Mouse (Mus musculus) midbrain, embryonic 15.5 days (tissue): ENCODE results near the gene Snapc2. TPM values are rescaled to one million over a fixed set of nuclear protein-coding genes. Genes with fewer than 3 reads are reported as not detected.

Experiments
- ATAC-seq: fragments of 200-750 bp; cut with Nextera tagmentation; replicated peaks from 2 replicates; pipeline ENCODE4 v1.8.0; 2017; ENCODE audit warnings: moderate TSS enrichment
- H3K27ac ChIP-seq: fragments of 300-500 bp; sonication (generic); 2 replicates; pipeline ENCODE4 v1.5.1; 2015; ENCODE audit warnings: mild to moderate bottlenecking, inconsistent platforms
- H3K27me3 ChIP-seq: fragments of 300-500 bp; sonication (generic); replicated peaks from 2 replicates; pipeline ENCODE4 v1.6.1; 2015; ENCODE audit warnings: inconsistent platforms
- H3K36me3 ChIP-seq: fragments of 300-500 bp; sonication (generic); replicated peaks from 2 replicates; pipeline ENCODE4 v1.6.1; 2015; ENCODE audit warnings: inconsistent platforms
- H3K4me1 ChIP-seq: fragments of 300-500 bp; sonication (generic); 2 replicates; pipeline ENCODE4 v1.6.1; 2015; ENCODE audit warnings: inconsistent platforms
- H3K4me2 ChIP-seq: fragments of 300-500 bp; sonication (generic); 2 replicates; pipeline ENCODE4 v1.6.1; 2015; ENCODE audit warnings: inconsistent platforms, mild to moderate bottlenecking, moderate library complexity
- H3K4me3 ChIP-seq: fragments of 300-500 bp; sonication (generic); 2 replicates; pipeline ENCODE4 v1.5.1; 2015; ENCODE audit warnings: mild to moderate bottlenecking, inconsistent platforms
- H3K9ac ChIP-seq: fragments of 300-500 bp; sonication (generic); 2 replicates; pipeline ENCODE4 v1.6.1; 2015; ENCODE audit warnings: mild to moderate bottlenecking, inconsistent platforms
- H3K9me3 ChIP-seq: fragments of 300-500 bp; sonication (generic); 2 replicates; pipeline ENCODE4 v1.6.1; 2016; ENCODE audit warnings: inconsistent platforms
- WGBS: fragments of 180-500 bp; shearing (Covaris S2); methylation state at CpG from one replicate; pipeline ENCODE4 v1.1.7; 2015; ENCODE audit warnings: mixed read lengths; 5-methylcytosine and 5-hydroxymethylcytosine counted together
- polyA plus RNA-seq: library from polyadenylated mRNA; unstranded; fragments of >200 nt; fragmentation: Nextera tagmentation; extraction: Ambion mirVana; gene quantifications from 2 replicates; pipeline ENCODE4 v1.2.1, GENCODE M21; 2015

Gene Snapc2
- polyA plus RNA-seq, 1 experiment from 2014 or later = 70.6 TPM

DNA sequence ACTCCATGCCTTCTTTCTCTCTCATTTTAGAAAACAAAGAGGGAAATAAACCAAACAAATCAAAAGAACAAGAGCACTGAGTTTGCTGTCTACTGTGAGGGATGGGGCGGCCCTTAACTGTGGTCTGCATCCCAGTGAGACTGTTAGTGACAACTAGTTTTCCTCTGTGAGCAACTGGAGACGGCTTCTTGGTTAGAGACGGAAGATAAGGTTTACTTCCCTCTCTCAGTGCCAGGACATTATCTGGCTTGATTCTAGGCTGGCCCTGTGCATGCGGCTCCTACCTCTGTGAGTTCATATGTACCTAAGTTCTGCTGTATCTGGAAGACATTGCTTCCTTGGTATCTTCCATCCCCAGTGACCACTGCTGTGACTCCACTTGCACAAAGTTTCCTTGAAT, 44.9 kb downstream of the Snapc2 start:
- no peak for ATAC-seq
- Histone ChIP-seq H3K4me3 (no peak overlapping the region), H3K27ac (no peak overlapping the region), H3K36me3 (peaks cover 68% of the 10 kb centered on the region), H3K4me1 (no peaks in the 10 kb centered on the region), H3K9me3 (no peaks in the 10 kb centered on the region), H3K27me3 (no peaks in the 10 kb centered on the region), H3K9ac (no peak overlapping the region), H3K4me2 (no peak overlapping the region)
- WGBS = 96% methylated on average over 4 of the region's 4 CpGs

DNA sequence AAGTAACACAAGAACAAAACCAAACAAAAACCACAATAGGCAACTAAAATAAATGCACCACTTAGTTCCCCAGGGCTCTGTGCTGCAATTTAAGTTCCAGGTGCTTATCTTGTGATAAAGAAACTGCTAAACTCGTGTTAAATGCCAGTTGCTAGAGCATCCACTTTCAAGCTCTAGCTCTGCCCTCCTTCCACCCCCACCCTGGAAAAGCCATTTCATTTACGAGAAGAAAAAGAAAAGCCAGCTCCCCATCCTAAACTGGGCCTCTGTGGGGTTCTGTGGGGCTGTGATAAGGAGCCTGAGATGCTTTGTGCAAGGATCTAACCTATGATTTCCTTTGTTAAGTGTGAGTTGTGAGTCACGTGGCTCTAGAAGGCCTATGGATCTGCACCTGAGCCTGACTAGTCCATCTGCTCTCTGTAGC, 51.3 kb downstream of the Snapc2 start:
- H3K9me3 ChIP-seq = no peaks in the 10 kb centered on the region
- no peaks in the 10 kb centered on the region for H3K27me3 ChIP-seq
- H3K4me1 ChIP-seq = no peaks in the 10 kb centered on the region
- H3K36me3 ChIP-seq = peaks cover 50% of the 10 kb centered on the region
- H3K9ac ChIP-seq = no peak overlapping the region
- no peak overlapping the region for H3K4me3 ChIP-seq
- no peak overlapping the region for H3K4me2 ChIP-seq
- H3K27ac ChIP-seq = no peak overlapping the region
- 75% methylated on average over 3 of the region's 3 CpGs for WGBS
- no peak for ATAC-seq

Other genes with a start within 250 kb of the Snapc2 start
- 0.18 and 0.39 TPM in 2 replicates for gene Cd209f, start 147.2 kb upstream of the Snapc2 start, polyA plus RNA-seq
- not detected in 2 replicates for gene Cd209g, start 119.0 kb upstream of the Snapc2 start, polyA plus RNA-seq
- 128 and 136 TPM in 2 replicates for gene Evi5l, start 86.5 kb upstream of the Snapc2 start, polyA plus RNA-seq
- gene Prr36, start 35.6 kb upstream of the Snapc2 start, polyA plus RNA-seq = 54.7 and 61.1 TPM in 2 replicates
- 0.08 and 0.11 TPM in 2 replicates for gene Lrrc8e, start 26.3 kb upstream of the Snapc2 start, polyA plus RNA-seq
- gene Map2k7, start 14.3 kb upstream of the Snapc2 start, polyA plus RNA-seq = 34.0 and 35.7 TPM in 2 replicates
- 1.0 and 1.8 TPM in 2 replicates for gene Gm49320, start 14.2 kb upstream of the Snapc2 start, polyA plus RNA-seq
- gene Tgfbr3l, start 4.9 kb upstream of the Snapc2 start, polyA plus RNA-seq = 5.2 and 6.6 TPM in 2 replicates
- gene Ctxn1, start 6.2 kb downstream of the Snapc2 start, polyA plus RNA-seq = 278 and 306 TPM in 2 replicates
- 46.7 and 48.2 TPM in 2 replicates for gene Timm44, start 22.8 kb downstream of the Snapc2 start, polyA plus RNA-seq
- gene Ccl25, start 72.1 kb downstream of the Snapc2 start, polyA plus RNA-seq = 19.3 and 20.4 TPM in 2 replicates
- gene Elavl1, start 72.3 kb downstream of the Snapc2 start, polyA plus RNA-seq = 108 and 111 TPM in 2 replicates
- gene Cers4, start 239.9 kb downstream of the Snapc2 start, polyA plus RNA-seq = 49.2 and 58.3 TPM in 2 replicates